Mouse (Mus musculus) hindbrain, embryonic 14.5 days (tissue): ENCODE results near the gene Adam12. TPM values are rescaled to one million over a fixed set of nuclear protein-coding genes. Genes with fewer than 3 reads are reported as not detected.
A peak's percentile ranks its signal among the peaks of the same experiment; 100 is the strongest.

Experiments
- ATAC-seq: fragments of 200-750 bp; cut with Nextera tagmentation; 2 replicates; pipeline ENCODE4 v1.8.0; 2017; ENCODE audit warnings: moderate number of reproducible peaks, mild to moderate bottlenecking, moderate TSS enrichment, moderate library complexity; ENCODE audit not compliant: low FRiP score
- DNase-seq: peaks from one replicate; pipeline ENCODE4 v3.0.0-alpha.2; 2015; ENCODE audit warnings: low spot score
- H3K27ac ChIP-seq: fragments of 300-500 bp; sonication (generic); 2 replicates; pipeline ENCODE4 v1.5.1; 2014; ENCODE audit warnings: mild to moderate bottlenecking, moderate library complexity
- H3K27me3 ChIP-seq: fragments of 300-500 bp; sonication (generic); 2 replicates; pipeline ENCODE4 v1.6.1; 2014; ENCODE audit warnings: mild to moderate bottlenecking, low read length, mixed read lengths; ENCODE audit not compliant: control insufficient read depth, insufficient read depth
- H3K36me3 ChIP-seq: fragments of 300-500 bp; sonication (generic); replicated peaks from 2 replicates; pipeline ENCODE4 v1.6.1; 2014; ENCODE audit not compliant: control insufficient read depth, insufficient read depth
- H3K4me1 ChIP-seq: fragments of 300-500 bp; sonication (generic); replicated peaks from 2 replicates; pipeline ENCODE4 v1.6.1; 2014; ENCODE audit warnings: antibody characterized with exemption, low read length, mixed read lengths; ENCODE audit not compliant: control insufficient read depth, insufficient read depth
- H3K4me2 ChIP-seq: fragments of 300-500 bp; sonication (generic); replicated peaks from 2 replicates; pipeline ENCODE4 v1.6.1; 2014; ENCODE audit warnings: mild to moderate bottlenecking, moderate library complexity
- H3K4me3 ChIP-seq: fragments of 300-500 bp; sonication (generic); replicated peaks from 2 replicates; pipeline ENCODE4 v1.5.1; 2014; ENCODE audit warnings: mild to moderate bottlenecking, low read length
- H3K9ac ChIP-seq: fragments of 300-500 bp; sonication (generic); 2 replicates; pipeline ENCODE4 v1.6.1; 2014
- H3K9me3 ChIP-seq: fragments of 300-500 bp; sonication (generic); 2 replicates; pipeline ENCODE4 v1.6.1; 2016; ENCODE audit warnings: low read length; ENCODE audit not compliant: control insufficient read depth
- WGBS: fragments of 180-500 bp; shearing (Covaris S2); extraction: QIAGEN DNeasy Blood & Tissue Kit; methylation state at CpG from one replicate; pipeline ENCODE4 v1.1.7; 2014; 5-methylcytosine and 5-hydroxymethylcytosine counted together
- polyA plus RNA-seq: library from polyadenylated mRNA; unstranded; fragments of >200 nt; fragmentation: Nextera tagmentation; extraction: Ambion mirVana; gene quantifications from 2 replicates; pipeline ENCODE4 v1.2.1, GENCODE M21; 2014

Gene Adam12
- polyA plus RNA-seq, 1 experiment from 2014 or later, result 7.0 TPM

DNA sequence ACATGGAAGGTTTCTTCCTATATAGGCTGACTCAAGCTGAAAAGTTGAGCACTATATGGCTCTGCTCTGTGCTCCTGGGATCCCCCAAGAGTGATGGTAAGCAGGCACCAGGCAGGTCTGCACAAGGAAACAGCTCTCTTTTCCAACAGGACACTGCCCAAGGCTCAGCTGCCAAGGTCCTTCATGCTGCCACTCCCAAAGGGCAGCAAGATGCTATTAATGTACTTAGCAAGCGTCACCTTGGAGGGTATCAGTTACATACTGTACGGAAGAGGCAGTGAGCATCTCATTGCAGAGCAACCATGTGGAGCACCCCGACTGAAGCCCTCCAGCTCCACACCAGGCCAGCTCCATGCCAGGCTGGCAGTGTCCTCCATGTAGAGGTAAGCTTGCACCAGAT, 185.6 kb downstream of the Adam12 start:
- Histone ChIP-seq H3K27ac (no peak overlapping the region), H3K27me3 (no peaks in the 10 kb centered on the region), H3K9ac (no peak overlapping the region), H3K36me3 (no peaks in the 10 kb centered on the region), H3K4me3 (no peak overlapping the region), H3K4me2 (no peak overlapping the region), H3K9me3 (no peaks in the 10 kb centered on the region), H3K4me1 (no peaks in the 10 kb centered on the region)
- WGBS, result 92% methylated on average over 3 of the region's 3 CpGs
- no peak for ATAC-seq
- no peak for DNase-seq

DNA sequence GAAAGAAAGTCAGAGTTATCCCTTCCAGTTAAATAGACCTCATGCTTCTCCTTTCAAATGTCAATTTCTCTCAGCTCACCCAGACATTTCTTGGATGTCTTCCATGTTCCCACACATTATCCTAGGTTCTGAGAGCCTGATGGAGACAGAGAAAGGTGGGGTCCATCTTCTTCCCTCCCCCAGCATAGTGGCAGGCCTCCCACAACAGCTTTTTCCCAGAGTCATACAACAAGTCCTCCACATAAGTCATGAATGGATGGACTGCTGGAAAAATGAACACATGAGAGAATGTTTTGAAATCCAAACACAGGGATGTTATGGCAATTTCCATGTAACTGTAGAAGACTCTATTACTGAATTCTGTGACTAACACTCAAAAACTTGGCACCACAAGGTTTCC, 188.4 kb downstream of the Adam12 start:
- Histone ChIP-seq H3K4me3 (no peak overlapping the region), H3K36me3 (no peaks in the 10 kb centered on the region), H3K4me1 (no peaks in the 10 kb centered on the region), H3K9ac (no peak overlapping the region), H3K9me3 (no peaks in the 10 kb centered on the region), H3K4me2 (no peak overlapping the region), H3K27ac (no peak overlapping the region), H3K27me3 (no peaks in the 10 kb centered on the region)
- DNase-seq (no peak), ATAC-seq (no peak)

DNA sequence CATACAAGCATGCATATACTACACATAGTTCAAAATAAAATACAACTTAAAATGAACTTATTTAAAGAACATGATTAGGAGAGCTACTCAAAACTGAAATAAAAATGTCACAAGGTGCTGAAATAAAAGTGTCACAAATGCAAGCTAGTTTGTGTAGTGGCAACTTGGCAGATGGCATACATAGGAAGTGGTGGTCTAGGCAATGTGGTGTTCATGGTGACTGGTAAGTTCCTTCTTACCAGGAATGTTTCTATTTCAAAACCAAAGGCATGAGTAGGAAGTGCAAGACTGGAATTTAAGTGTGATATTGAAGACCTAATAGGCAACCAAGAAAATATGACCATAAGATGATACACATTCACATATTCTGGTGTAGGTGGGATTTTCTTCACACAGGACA, 189.3 kb downstream of the Adam12 start:
- no peak for ATAC-seq
- H3K27me3 ChIP-seq, result no peaks in the 10 kb centered on the region
- no peak overlapping the region for H3K4me3 ChIP-seq
- no peak for DNase-seq
- H3K4me2 ChIP-seq, result no peak overlapping the region
- no peaks in the 10 kb centered on the region for H3K36me3 ChIP-seq
- no peaks in the 10 kb centered on the region for H3K9me3 ChIP-seq
- H3K27ac ChIP-seq, result no peak overlapping the region
- no peaks in the 10 kb centered on the region for H3K4me1 ChIP-seq
- H3K9ac ChIP-seq, result no peak overlapping the region

DNA sequence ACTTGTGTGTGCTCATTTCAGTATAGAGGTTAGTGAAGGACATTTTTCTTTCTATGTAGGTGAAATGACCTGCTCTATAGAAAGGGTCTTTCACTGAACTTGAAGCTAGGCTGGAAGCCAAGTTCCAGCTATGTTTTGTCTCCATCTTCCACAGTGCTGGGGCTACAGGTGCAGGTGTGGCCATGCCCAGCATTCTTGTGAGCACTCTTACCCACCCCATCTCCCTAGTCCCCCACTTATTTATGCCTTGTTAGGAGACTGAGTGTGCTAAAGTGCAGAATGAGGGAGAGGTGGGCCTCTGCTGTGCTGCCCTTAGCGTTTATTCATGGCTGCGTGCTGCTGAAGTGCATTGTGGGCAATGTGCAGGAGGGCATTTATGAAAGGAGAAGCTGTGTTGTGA, 198.0 kb downstream of the Adam12 start:
- no peaks in the 10 kb centered on the region for H3K4me1 ChIP-seq
- no peaks in the 10 kb centered on the region for H3K36me3 ChIP-seq
- no peaks in the 10 kb centered on the region for H3K9me3 ChIP-seq
- no peak overlapping the region for H3K9ac ChIP-seq
- DNase-seq, result no peak
- no peaks in the 10 kb centered on the region for H3K27me3 ChIP-seq
- H3K4me2 ChIP-seq, result no peak overlapping the region
- H3K4me3 ChIP-seq, result no peak overlapping the region
- 86% methylated on average over 2 of the region's 2 CpGs for WGBS
- H3K27ac ChIP-seq, result no peak overlapping the region
- no peak for ATAC-seq

DNA sequence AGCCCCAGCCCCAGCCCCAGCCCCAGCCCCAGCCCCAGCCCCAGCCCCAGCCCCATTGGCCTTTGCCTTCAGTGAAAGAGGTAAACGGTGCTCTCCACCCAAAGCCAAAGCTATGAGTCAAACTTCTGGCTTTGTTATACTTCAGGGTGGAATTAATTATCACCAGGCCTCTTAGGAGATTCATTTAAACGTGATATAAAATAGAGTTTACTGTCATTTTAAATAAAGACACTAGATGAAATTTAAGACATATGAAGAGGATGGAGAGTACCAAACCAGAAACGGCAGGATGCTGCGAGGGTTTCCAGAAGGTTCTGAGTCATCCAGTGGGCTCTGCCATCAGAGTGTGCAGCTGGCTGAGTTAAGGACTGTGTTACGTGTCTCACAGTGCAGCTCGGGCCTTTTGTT, 199.0 kb downstream of the Adam12 start:
- Histone ChIP-seq H3K27me3 (no peaks in the 10 kb centered on the region), H3K27ac (no peak overlapping the region), H3K9me3 (no peaks in the 10 kb centered on the region), H3K9ac (no peak overlapping the region), H3K4me3 (no peak overlapping the region), H3K4me2 (no peak overlapping the region), H3K36me3 (no peaks in the 10 kb centered on the region), H3K4me1 (peaks cover 4% of the 10 kb centered on the region)
- 34% methylated on average over 6 of the region's 6 CpGs for WGBS
- ATAC-seq (no peak), DNase-seq (no peak)

DNA sequence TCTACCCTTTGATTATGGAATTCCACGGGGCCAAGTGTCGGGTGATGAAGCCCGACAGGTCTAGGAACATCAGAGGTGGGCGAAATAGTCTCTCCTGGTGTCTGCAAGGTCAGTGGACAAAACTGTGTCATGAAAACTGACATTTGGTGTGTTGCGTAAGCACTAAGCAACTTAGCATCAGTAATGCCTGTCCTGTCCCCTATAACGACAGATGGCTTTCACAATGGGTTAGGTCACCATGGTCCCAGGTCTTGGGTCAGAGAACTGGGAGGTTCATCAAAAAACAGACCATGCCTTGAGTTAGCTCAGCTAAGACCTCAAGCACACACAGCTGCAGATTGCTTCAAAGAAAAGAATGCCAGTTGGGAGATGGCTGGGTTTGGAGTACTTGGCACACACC, 200.2 kb downstream of the Adam12 start:
- no peaks in the 10 kb centered on the region for H3K9me3 ChIP-seq
- no peaks in the 10 kb centered on the region for H3K27me3 ChIP-seq
- H3K9ac ChIP-seq, result no peak overlapping the region
- H3K4me1 ChIP-seq, result peaks cover 4% of the 10 kb centered on the region
- no peaks in the 10 kb centered on the region for H3K36me3 ChIP-seq
- DNase-seq (no peak), ATAC-seq (no peak)
- no peak overlapping the region for H3K4me2 ChIP-seq
- H3K4me3 ChIP-seq, result no peak overlapping the region
- H3K27ac ChIP-seq, result no peak overlapping the region
- WGBS, result 89% methylated on average over 6 of the region's 6 CpGs

DNA sequence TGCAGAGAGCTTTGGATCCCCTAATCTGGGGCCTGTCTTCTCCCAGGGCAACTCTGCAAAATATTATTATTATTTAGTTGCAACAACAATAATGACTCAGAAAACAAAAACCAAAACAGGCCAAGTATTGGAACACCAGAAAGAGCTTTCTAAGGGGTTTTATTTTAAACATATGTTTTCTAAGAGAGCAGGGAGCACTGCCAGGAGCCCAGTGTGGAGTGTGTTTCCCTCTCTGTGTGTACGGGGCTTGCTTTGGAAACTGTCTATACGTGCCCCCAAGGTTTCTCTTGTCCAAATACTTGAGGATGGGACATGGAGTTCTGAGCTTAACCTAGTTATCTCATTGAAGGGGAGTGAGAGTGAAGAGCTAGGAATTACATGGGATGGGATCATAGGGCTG, 200.7 kb downstream of the Adam12 start:
- peaks cover 4% of the 10 kb centered on the region for H3K4me1 ChIP-seq
- no peaks in the 10 kb centered on the region for H3K27me3 ChIP-seq
- DNase-seq (no peak), ATAC-seq (no peak)
- WGBS, result 69% methylated on average over 2 of the region's 2 CpGs
- no peaks in the 10 kb centered on the region for H3K36me3 ChIP-seq
- H3K27ac ChIP-seq, result no peak overlapping the region
- H3K9me3 ChIP-seq, result no peaks in the 10 kb centered on the region
- no peak overlapping the region for H3K4me3 ChIP-seq
- no peak overlapping the region for H3K4me2 ChIP-seq
- H3K9ac ChIP-seq, result no peak overlapping the region

DNA sequence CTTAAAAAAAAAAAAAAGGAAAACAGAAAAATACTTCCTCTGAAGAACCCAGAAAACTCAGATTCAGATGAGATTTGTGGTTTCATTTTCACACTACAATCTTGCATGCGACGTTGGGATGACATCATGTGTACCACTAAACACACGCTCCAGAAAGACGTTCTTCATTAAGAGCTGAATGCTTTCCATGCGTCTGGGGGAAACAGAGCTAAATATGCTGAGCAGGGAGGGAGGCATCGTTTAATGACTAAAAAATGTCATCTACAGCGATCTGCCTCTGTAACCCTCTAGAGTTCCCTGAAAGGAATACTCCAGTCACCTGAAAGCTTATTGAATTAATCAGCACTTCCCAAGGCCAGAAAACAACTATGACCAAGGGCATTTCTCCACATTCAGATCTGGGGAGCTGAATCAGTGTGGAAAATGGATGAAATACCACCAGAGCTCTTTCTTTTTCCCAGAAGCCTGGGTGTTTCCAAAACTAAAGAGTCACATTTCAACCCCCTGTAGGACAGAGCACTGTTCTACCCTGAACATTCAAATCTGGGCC, 203.6 kb downstream of the Adam12 start:
- Histone ChIP-seq H3K27me3 (no peaks in the 10 kb centered on the region), H3K36me3 (no peaks in the 10 kb centered on the region), H3K4me2 (no peak overlapping the region), H3K9me3 (no peaks in the 10 kb centered on the region), H3K9ac (no peak overlapping the region), H3K27ac (no peak overlapping the region), H3K4me1 (peaks cover 4% of the 10 kb centered on the region), H3K4me3 (no peak overlapping the region)
- DNase-seq (no peak), ATAC-seq (no peak)
- WGBS, result 52% methylated on average over 7 of the region's 7 CpGs

DNA sequence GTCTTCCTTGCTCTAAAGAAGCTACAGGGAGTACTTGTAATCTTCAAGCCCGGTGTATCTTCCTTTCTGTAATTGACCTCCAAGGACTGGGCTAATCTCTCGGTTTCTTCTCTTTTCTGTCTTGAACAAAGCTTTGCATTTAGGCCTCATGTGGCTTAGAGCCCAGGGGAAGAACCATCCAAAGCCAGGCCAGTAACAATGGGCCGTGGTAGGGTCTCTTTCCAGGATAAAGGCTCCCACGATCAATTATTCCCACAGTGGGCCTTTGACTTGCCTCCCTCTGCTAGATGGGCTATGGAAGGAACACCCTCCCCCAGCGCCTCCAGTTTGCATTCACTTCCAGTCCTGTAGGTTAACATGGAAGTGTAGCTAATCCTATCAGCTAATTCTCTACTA, 204.9 kb downstream of the Adam12 start:
- DNase-seq (no peak), ATAC-seq (no peak)
- peak overlapping the region; percentile 26 for H3K27ac ChIP-seq
- H3K9ac ChIP-seq, result no peak overlapping the region
- no peaks in the 10 kb centered on the region for H3K36me3 ChIP-seq
- H3K4me3 ChIP-seq, result no peak overlapping the region
- 25% methylated on average over 5 of the region's 5 CpGs for WGBS
- no peaks in the 10 kb centered on the region for H3K9me3 ChIP-seq
- H3K4me1 ChIP-seq, result peaks cover 4% of the 10 kb centered on the region
- no peaks in the 10 kb centered on the region for H3K27me3 ChIP-seq
- no peak overlapping the region for H3K4me2 ChIP-seq
